Mouse (Mus musculus): Measurements from ENCODE around the gene Tmem204.

DNA sequence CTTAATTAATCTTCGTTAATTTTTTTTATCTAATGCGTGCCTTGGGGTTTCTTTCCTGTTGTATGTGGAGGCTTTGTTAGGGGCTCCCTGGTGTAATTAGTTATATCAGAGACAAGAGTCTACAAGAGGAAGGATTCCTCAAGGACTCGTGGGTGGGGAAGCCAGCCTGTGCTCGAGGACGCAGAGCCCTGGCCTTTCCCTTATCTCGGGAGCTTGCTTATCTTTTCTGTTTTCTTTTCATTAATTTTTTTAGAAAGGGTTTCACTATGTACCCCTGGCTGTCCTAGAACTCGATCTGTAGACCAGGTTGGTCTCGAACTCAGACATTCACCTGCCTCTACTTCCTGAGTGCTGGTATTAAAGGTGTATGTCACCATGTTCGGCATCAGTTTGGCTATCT, 44.3 kb upstream of the Tmem204 start:
- no peak for TF ChIP-seq CTCF (IDR thresholded peaks at IDR 0.05; ENCODE audit: low read depth, low read length)
- no peak for TF ChIP-seq POLR2A (IDR thresholded peaks at IDR 0.05; ENCODE audit: insufficient read depth, low read length)
- TF ChIP-seq EP300 (IDR thresholded peaks at IDR 0.05; ENCODE audit: insufficient read depth, low read depth, low read length): no peak

Measured in ES-Bruce4 (cell line).